Mouse (Mus musculus) hindbrain, embryonic 11.5 days (tissue): ENCODE data around the gene Fchsd2. TPM values are rescaled to one million over a fixed set of nuclear protein-coding genes. Genes with fewer than 3 reads are reported as not detected.

Experiments used
- ATAC-seq: fragments of 200-750 bp; cut with Nextera tagmentation; 2 replicates; pipeline ENCODE4 v1.8.0; 2017; ENCODE audit warnings: mild to moderate bottlenecking, moderate TSS enrichment, moderate library complexity; ENCODE audit not compliant: low FRiP score
- DNase-seq: peaks from one replicate; pipeline ENCODE4 v3.0.0-alpha.2; 2015; ENCODE audit warnings: low spot score
- H3K27ac ChIP-seq: fragments of 300-500 bp; sonication (generic); 2 replicates; pipeline ENCODE4 v1.5.1; 2014; ENCODE audit warnings: mild to moderate bottlenecking, low read depth, low read length
- H3K27me3 ChIP-seq: fragments of 300-500 bp; sonication (generic); 2 replicates; pipeline ENCODE4 v1.6.1; 2014; ENCODE audit warnings: mild to moderate bottlenecking, low read length, moderate library complexity, mixed read lengths; ENCODE audit not compliant: control insufficient read depth, insufficient read depth
- H3K36me3 ChIP-seq: fragments of 300-500 bp; sonication (generic); 2 replicates; pipeline ENCODE4 v1.6.1; 2014; ENCODE audit warnings: mild to moderate bottlenecking, low read length, moderate library complexity, mixed read lengths; ENCODE audit not compliant: control insufficient read depth, insufficient read depth
- H3K4me1 ChIP-seq: fragments of 300-500 bp; sonication (generic); replicated peaks from 2 replicates; pipeline ENCODE4 v1.6.1; 2014; ENCODE audit warnings: low read length, mixed read lengths; ENCODE audit not compliant: control insufficient read depth, insufficient read depth
- H3K4me2 ChIP-seq: fragments of 300-500 bp; sonication (generic); replicated peaks from 2 replicates; pipeline ENCODE4 v1.6.1; 2014; ENCODE audit warnings: mild to moderate bottlenecking, low read depth, low read length
- H3K4me3 ChIP-seq: fragments of 300-500 bp; sonication (generic); 2 replicates; pipeline ENCODE4 v1.5.1; 2014; ENCODE audit warnings: low read depth, low read length
- H3K9ac ChIP-seq: fragments of 300-500 bp; sonication (generic); 2 replicates; pipeline ENCODE4 v1.6.1; 2014; ENCODE audit warnings: low read depth, low read length
- H3K9me3 ChIP-seq: fragments of 300-500 bp; sonication (generic); 2 replicates; pipeline ENCODE4 v1.6.1; 2016; ENCODE audit warnings: low read length; ENCODE audit not compliant: control insufficient read depth
- WGBS: fragments of 180-500 bp; shearing (Covaris S2); extraction: QIAGEN DNeasy Blood & Tissue Kit; methylation state at CpG from one replicate; pipeline ENCODE4 v1.1.7; 2014; 5-methylcytosine and 5-hydroxymethylcytosine counted together
- polyA plus RNA-seq: library from polyadenylated mRNA; unstranded; fragments of >200 nt; fragmentation: Nextera tagmentation; extraction: Ambion mirVana; gene quantifications from 2 replicates; pipeline ENCODE4 v1.2.1, GENCODE M21; 2014

Fchsd2 gene
- polyA plus RNA-seq, 1 experiment from 2014 or later: 34.5 TPM

GRCm38 (mm10) chr7:101085779-101086178, 6.9 kb upstream of the Fchsd2 start:
- no peak overlapping the region for H3K27ac ChIP-seq
- 73% methylated on average over 4 of the region's 4 CpGs for WGBS
- no peaks in the 10 kb centered on the region for H3K9me3 ChIP-seq
- no peak overlapping the region for H3K4me2 ChIP-seq
- no peak overlapping the region for H3K4me3 ChIP-seq
- no peaks in the 10 kb centered on the region for H3K27me3 ChIP-seq
- no peaks in the 10 kb centered on the region for H3K4me1 ChIP-seq
- no peaks in the 10 kb centered on the region for H3K36me3 ChIP-seq
- DNase-seq (no peak), ATAC-seq (no peak)
- H3K9ac ChIP-seq: no peak overlapping the region

- H3K9me3 ChIP-seq: no peaks in the 10 kb centered on the region
- H3K36me3 ChIP-seq: no peaks in the 10 kb centered on the region
- H3K27me3 ChIP-seq: no peaks in the 10 kb centered on the region
- no peak overlapping the region for H3K4me2 ChIP-seq
- no peak overlapping the region for H3K27ac ChIP-seq
- H3K4me1 ChIP-seq: no peaks in the 10 kb centered on the region
- DNase-seq: no peak
- WGBS: 85% methylated on average over 4 of the region's 4 CpGs
- no peak overlapping the region for H3K4me3 ChIP-seq
- H3K9ac ChIP-seq: no peak overlapping the region
- no peak for ATAC-seq
These were observed 4.0 kb upstream of the Fchsd2 start for GRCm38 (mm10) chr7:101088687-101089086.

- H3K36me3 ChIP-seq: no peaks in the 10 kb centered on the region
- DNase-seq (no peak), ATAC-seq (no peak)
- no peak overlapping the region for H3K4me3 ChIP-seq
- H3K27me3 ChIP-seq: no peaks in the 10 kb centered on the region
- H3K9ac ChIP-seq: no peak overlapping the region
- H3K27ac ChIP-seq: no peak overlapping the region
- H3K9me3 ChIP-seq: no peaks in the 10 kb centered on the region
- H3K4me2 ChIP-seq: no peak overlapping the region
- H3K4me1 ChIP-seq: no peaks in the 10 kb centered on the region
- WGBS: 81% methylated on average over 3 of the region's 3 CpGs
These were observed 3.4 kb upstream of the Fchsd2 start for GRCm38 (mm10) chr7:101089242-101089641.

- DNase-seq: no peak
- WGBS: 71% methylated on average over 3 of the region's 3 CpGs
These were observed 568 bp downstream of the Fchsd2 start for GRCm38 (mm10) chr7:101093231-101093630.

GRCm38 (mm10) chr7:101094746-101095145, 2.1 kb downstream of the Fchsd2 start:
- no peak for DNase-seq
- Histone ChIP-seq H3K9ac (no peak overlapping the region), H3K4me3 (no peak overlapping the region), H3K4me2 (no peak overlapping the region), H3K27ac (no peak overlapping the region), H3K27me3 (no peaks in the 10 kb centered on the region), H3K36me3 (no peaks in the 10 kb centered on the region), H3K4me1 (no peaks in the 10 kb centered on the region), H3K9me3 (no peaks in the 10 kb centered on the region)
- 52% methylated on average over 1 of the region's 1 CpGs for WGBS
- no peak for ATAC-seq

More at GRCm38 (mm10) chr7:101093231-101093630, 568 bp downstream of the Fchsd2 start:
- Histone ChIP-seq H3K27ac (no peak overlapping the region), H3K9ac (no peak overlapping the region), H3K9me3 (no peaks in the 10 kb centered on the region), H3K4me3 (no peak overlapping the region), H3K27me3 (no peaks in the 10 kb centered on the region), H3K4me2 (no peak overlapping the region), H3K36me3 (no peaks in the 10 kb centered on the region), H3K4me1 (no peaks in the 10 kb centered on the region)
- no peak for ATAC-seq

GRCm38 (mm10) chr7:101095560-101095959, 2.9 kb downstream of the Fchsd2 start:
- Histone ChIP-seq H3K27ac (no peak overlapping the region), H3K4me2 (no peak overlapping the region), H3K9me3 (no peaks in the 10 kb centered on the region), H3K4me1 (no peaks in the 10 kb centered on the region), H3K27me3 (no peaks in the 10 kb centered on the region), H3K4me3 (no peak overlapping the region), H3K9ac (no peak overlapping the region), H3K36me3 (no peaks in the 10 kb centered on the region)
- 72% methylated on average over 5 of the region's 5 CpGs for WGBS
- no peak for ATAC-seq
- no peak for DNase-seq

GRCm38 (mm10) chr7:101096576-101096975, 3.9 kb downstream of the Fchsd2 start:
- H3K9me3 ChIP-seq: no peaks in the 10 kb centered on the region
- H3K27me3 ChIP-seq: no peaks in the 10 kb centered on the region
- ATAC-seq (no peak), DNase-seq (no peak)
- H3K9ac ChIP-seq: no peak overlapping the region
- no peaks in the 10 kb centered on the region for H3K36me3 ChIP-seq
- no peak overlapping the region for H3K27ac ChIP-seq
- WGBS: 90% methylated on average over 2 of the region's 2 CpGs
- H3K4me3 ChIP-seq: no peak overlapping the region
- H3K4me1 ChIP-seq: no peaks in the 10 kb centered on the region
- no peak overlapping the region for H3K4me2 ChIP-seq

- Histone ChIP-seq H3K27me3 (no peaks in the 10 kb centered on the region), H3K36me3 (no peaks in the 10 kb centered on the region), H3K4me3 (no peak overlapping the region), H3K9ac (no peak overlapping the region), H3K9me3 (no peaks in the 10 kb centered on the region), H3K4me1 (no peaks in the 10 kb centered on the region), H3K4me2 (no peak overlapping the region), H3K27ac (no peak overlapping the region)
- no peak for ATAC-seq
- 37% methylated on average over 3 of the region's 3 CpGs for WGBS
- no peak for DNase-seq
These were observed 4.4 kb downstream of the Fchsd2 start for GRCm38 (mm10) chr7:101097084-101097483.

- Histone ChIP-seq H3K36me3 (no peaks in the 10 kb centered on the region), H3K27me3 (no peaks in the 10 kb centered on the region), H3K27ac (no peak overlapping the region), H3K9me3 (no peaks in the 10 kb centered on the region), H3K4me3 (no peak overlapping the region), H3K9ac (no peak overlapping the region), H3K4me2 (no peak overlapping the region), H3K4me1 (no peaks in the 10 kb centered on the region)
- ATAC-seq (no peak), DNase-seq (no peak)
- 68% methylated on average over 3 of the region's 3 CpGs for WGBS
These were observed 7.3 kb downstream of the Fchsd2 start for GRCm38 (mm10) chr7:101099981-101100380.
